ENCODE assay signal across 7 mouse cellular contexts in genomic region chr4:115365624-115366023, GRCm38 (mm10). TPM values are rescaled to one million over a fixed set of nuclear protein-coding genes. Genes with fewer than 3 reads are reported as not detected.
"Had no signal": no experiment of that assay in that cellular context is flagged by ENCODE, and none has a peak within 500 bp of the region (broad histone marks: within the 10 kb centered on the region; RNA-seq: fewer than 3 reads in every experiment).

No protein-coding gene starts in this region.

RNA-seq across cellular contexts. Expression of gene Cyp4a12b, which starts 45.8 kb away (rescaled TPM):
- total RNA-seq: left cerebral cortex, postnatal 10 days; left cerebral cortex, postnatal 25 days; left cerebral cortex, postnatal 36 days; left cerebral cortex, postnatal 4 days; megakaryocyte-erythroid progenitor cell, adult 5-6 weeks; midbrain, postnatal 0 days; monocyte, adult 5-6 weeks had no signal
